Mouse (Mus musculus) hindbrain, embryonic 16.5 days (tissue): ENCODE data around the gene Sik2. TPM values are rescaled to one million over a fixed set of nuclear protein-coding genes. Genes with fewer than 3 reads are reported as not detected.

Experiments used
- ATAC-seq: fragments of 200-750 bp; cut with Nextera tagmentation; 2 replicates; pipeline ENCODE4 v1.8.0; 2017; ENCODE audit warnings: moderate TSS enrichment, moderate library complexity
- H3K27ac ChIP-seq: fragments of 300-500 bp; sonication (generic); 2 replicates; pipeline ENCODE4 v1.5.1; 2014; ENCODE audit warnings: low read depth, mild to moderate bottlenecking, control low read depth, low read length, moderate library complexity
- H3K27me3 ChIP-seq: fragments of 300-500 bp; sonication (generic); replicated peaks from 2 replicates; pipeline ENCODE4 v1.6.1; 2014; ENCODE audit warnings: low read length; ENCODE audit not compliant: control insufficient read depth, insufficient read depth
- H3K36me3 ChIP-seq: fragments of 300-500 bp; sonication (generic); 2 replicates; pipeline ENCODE4 v1.6.1; 2014; ENCODE audit warnings: mild to moderate bottlenecking, low read length, moderate library complexity, mixed read lengths; ENCODE audit not compliant: control insufficient read depth, insufficient read depth
- H3K4me1 ChIP-seq: fragments of 300-500 bp; sonication (generic); 2 replicates; pipeline ENCODE4 v1.6.1; 2014; ENCODE audit warnings: low read depth, low read length; ENCODE audit not compliant: control insufficient read depth, insufficient read depth
- H3K4me2 ChIP-seq: fragments of 300-500 bp; sonication (generic); 2 replicates; pipeline ENCODE4 v1.6.1; 2014; ENCODE audit warnings: mild to moderate bottlenecking, low read length, control low read depth, moderate library complexity
- H3K4me3 ChIP-seq: fragments of 300-500 bp; sonication (generic); 2 replicates; pipeline ENCODE4 v1.5.1; 2014; ENCODE audit warnings: mild to moderate bottlenecking, low read length, control low read depth, moderate library complexity
- H3K9ac ChIP-seq: fragments of 300-500 bp; sonication (generic); 2 replicates; pipeline ENCODE4 v1.6.1; 2014; ENCODE audit warnings: low read depth, mild to moderate bottlenecking, control low read depth, low read length, moderate library complexity
- H3K9me3 ChIP-seq: fragments of 300-500 bp; sonication (generic); 2 replicates; pipeline ENCODE4 v1.6.1; 2014; ENCODE audit warnings: mild to moderate bottlenecking, low read length, moderate library complexity; ENCODE audit not compliant: control insufficient read depth
- WGBS: fragments of 180-500 bp; shearing (Covaris S2); extraction: QIAGEN DNeasy Blood & Tissue Kit; methylation state at CpG from one replicate; pipeline ENCODE4 v1.1.7; 2014; 5-methylcytosine and 5-hydroxymethylcytosine counted together
- polyA plus RNA-seq: library from polyadenylated mRNA; unstranded; fragments of >200 nt; fragmentation: Nextera tagmentation; extraction: Ambion mirVana; gene quantifications from 2 replicates; pipeline ENCODE4 v1.2.1, GENCODE M21; 2015

Gene Sik2
- polyA plus RNA-seq, 1 experiment from 2014 or later, result 15.9 TPM

DNA sequence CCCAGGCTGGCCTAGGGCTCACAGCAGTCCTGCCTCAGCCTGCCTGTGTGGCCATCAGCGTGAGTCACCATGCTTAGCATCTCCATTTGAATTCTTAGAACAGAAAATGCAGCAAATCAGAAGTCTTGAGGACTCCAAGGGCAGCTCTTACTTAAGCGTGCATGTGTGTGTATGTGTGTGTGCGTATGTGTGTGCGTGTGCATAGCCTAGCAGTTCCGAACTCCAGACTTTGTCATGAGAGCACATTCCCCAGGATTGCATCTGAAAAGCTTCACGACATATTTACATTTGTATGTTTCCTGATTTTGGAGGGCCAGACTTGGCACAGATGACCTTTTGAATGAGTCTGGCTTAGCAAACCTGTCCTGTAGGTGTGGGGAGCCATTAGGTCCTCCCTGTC, 161.7 kb downstream of the Sik2 start:
- Histone ChIP-seq H3K4me3 (no peak overlapping the region), H3K4me1 (peaks cover 3% of the 10 kb centered on the region; the same call in 1 of the 2 replicates), H3K27ac (no peak overlapping the region), H3K4me2 (no peak overlapping the region), H3K9me3 (no peaks in the 10 kb centered on the region), H3K9ac (no peak overlapping the region), H3K27me3 (no peaks in the 10 kb centered on the region), H3K36me3 (no peaks in the 10 kb centered on the region)
- no peak for ATAC-seq
- 95% methylated on average over 6 of the region's 6 CpGs for WGBS

DNA sequence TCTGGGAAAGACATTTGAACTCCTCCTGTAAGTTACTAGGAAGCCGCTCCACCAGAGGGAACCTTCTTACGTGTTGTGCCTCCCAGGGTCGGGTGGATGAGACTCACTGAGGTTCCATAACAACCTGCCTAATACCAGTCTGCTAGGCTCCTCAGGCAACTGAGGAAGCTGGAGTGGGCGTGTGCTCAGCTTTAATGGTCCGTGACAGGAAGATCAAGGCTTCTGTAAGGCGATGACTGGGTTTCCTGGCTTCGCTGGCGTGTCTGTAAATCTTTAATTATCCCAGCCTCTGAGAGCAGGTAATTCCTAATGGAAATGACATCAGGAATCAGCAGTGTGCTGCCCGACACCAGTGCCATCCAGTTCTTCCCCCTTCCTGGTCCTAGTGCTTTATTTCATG, 163.3 kb downstream of the Sik2 start:
- Histone ChIP-seq H3K4me2 (no peak overlapping the region), H3K9me3 (no peaks in the 10 kb centered on the region), H3K27me3 (no peaks in the 10 kb centered on the region), H3K4me1 (peaks cover 3% of the 10 kb centered on the region), H3K27ac (no peak overlapping the region), H3K9ac (no peak overlapping the region), H3K36me3 (no peaks in the 10 kb centered on the region; the same call in 1 of the 2 replicates), H3K4me3 (no peak overlapping the region)
- ATAC-seq, result no peak
- 62% methylated on average over 9 of the region's 9 CpGs for WGBS

DNA sequence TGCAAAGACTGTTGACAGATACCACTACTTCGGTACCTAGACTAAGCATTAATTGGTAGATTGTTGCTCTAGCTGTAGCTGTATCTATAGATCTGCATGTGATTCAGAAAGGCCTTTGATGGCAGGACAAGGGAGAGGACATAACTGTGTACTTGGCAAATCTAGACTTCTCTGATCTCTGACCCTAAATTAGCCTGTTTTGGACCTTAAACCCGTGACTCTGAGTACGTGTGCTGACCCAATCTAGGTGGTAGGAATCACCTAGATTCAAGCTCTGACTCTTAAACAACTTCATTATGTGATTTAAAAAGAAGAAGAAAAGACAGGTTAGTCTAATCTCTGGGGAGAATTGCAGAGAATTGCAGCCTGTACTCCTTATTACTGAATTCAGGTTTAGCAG, 163.8 kb downstream of the Sik2 start, which contains the start of gene Ppp2r1b:
Ppp2r1b (plus strand) TSS at position 221 of the 400 bp plus-strand sequence.
- no peaks in the 10 kb centered on the region; the same call in 1 of the 2 replicates for H3K36me3 ChIP-seq
- no peak within 1 kb of the TSS for H3K4me2 ChIP-seq
- no peaks in the 10 kb centered on the region for H3K9me3 ChIP-seq
- 97% methylated on average over 3 of the region's 3 CpGs for WGBS
- H3K4me1 ChIP-seq, result no peaks in the 10 kb centered on the region; the same call in 1 of the 2 replicates
- H3K4me3 ChIP-seq, result no peak within 1 kb of the TSS
- no peak within 1 kb of the TSS for H3K9ac ChIP-seq
- no peaks in the 10 kb centered on the region for H3K27me3 ChIP-seq
- H3K27ac ChIP-seq, result no peak within 1 kb of the TSS
- ATAC-seq, result no peak

Other genes with a start within 250 kb of the Sik2 start
- gene Fdxacb1, start 240.8 kb downstream of the Sik2 start, polyA plus RNA-seq, result 10.7 and 11.1 TPM in 2 replicates
- 57.9 and 65.7 TPM in 2 replicates for gene Alg9, start 234.1 kb downstream of the Sik2 start, polyA plus RNA-seq
- gene 1110032A03Rik, start 233.6 kb downstream of the Sik2 start, polyA plus RNA-seq, result 57.7 and 61.7 TPM in 2 replicates
- gene Ppp2r1b, start 163.8 kb downstream of the Sik2 start, polyA plus RNA-seq, result 41.1 and 48.1 TPM in 2 replicates
- gene Btg4, start 51.8 kb upstream of the Sik2 start, polyA plus RNA-seq, result not detected in 2 replicates
- 2.5 and 2.6 TPM in 2 replicates for gene Layn, start 68.0 kb upstream of the Sik2 start, polyA plus RNA-seq
- gene 4833427G06Rik, start 93.0 kb upstream of the Sik2 start, polyA plus RNA-seq, result 1.0 and 1.9 TPM in 2 replicates
- gene Gm32742, start 156.4 kb upstream of the Sik2 start, polyA plus RNA-seq, result 0.02 and 0.03 TPM in 2 replicates
- 0.11 and 0.30 TPM in 2 replicates for gene Pou2af1, start 204.6 kb upstream of the Sik2 start, polyA plus RNA-seq